Comparison of ENCODE assay signal across 14 mouse cellular contexts in genomic region chr1:120604431-120605142, GRCm38 (mm10). TPM values are rescaled to one million over a fixed set of nuclear protein-coding genes. Genes with fewer than 3 reads are reported as not detected.
DNase-seq lines count a peak whose midpoint lies in the region; ATAC-seq and TF ChIP-seq lines count a peak whose summit lies in the region.
"Had no signal": no experiment of that assay in that cellular context is flagged by ENCODE, and none has a peak within 500 bp of the region (broad histone marks: within the 10 kb centered on the region; RNA-seq: fewer than 3 reads in every experiment).

No protein-coding gene starts in this region.

- no peak overlapping the region for H3K9ac ChIP-seq in embryonic facial prominence, embryonic 12.5 days
- H3K9ac ChIP-seq in midbrain, postnatal 0 days (replicated peaks; ENCODE audit: low read length, poor library complexity, severe bottlenecking), result peak overlapping the region; percentile 71

- peak overlapping the region; percentile 44 for H3K4me3 ChIP-seq in embryonic facial prominence, embryonic 12.5 days
- peak overlapping the region; percentile 6; the same call in 1 of the 2 replicates for H3K4me3 ChIP-seq in limb, embryonic 10.5 days
- peak overlapping the region; percentile 51 for H3K4me3 ChIP-seq in midbrain, postnatal 0 days (ENCODE audit: low read depth, low read length)
- H3K4me3 ChIP-seq: layer of hippocampus, adult 2 months had no signal

- DNase-seq in NIH3T3 (ENCODE audit: low read depth), result peak; percentile 49
- DNase-seq in limb, embryonic 10.5 days (ENCODE audit: low spot score), result peak; percentile 66
- DNase-seq in midbrain, postnatal 0 days (ENCODE audit: low spot score), result no peak
- no peak for DNase-seq in adrenal gland, adult 18-20 months (ENCODE audit: low spot score in 2 of 2)
- DNase-seq in left cerebral cortex, postnatal 25 days (ENCODE audit: low spot score in 2 of 2), result no peak
- DNase-seq: adrenal gland, adult 2 months; heart, postnatal 10 days; kidney, adult 8-10 months; right cerebral cortex, adult 18-20 months had no signal

- H3K4me1 ChIP-seq in embryonic facial prominence, embryonic 12.5 days, result peaks cover 9% of the 10 kb centered on the region; the same call in 1 of the 2 replicates
- H3K4me1 ChIP-seq in limb, embryonic 10.5 days, result peaks cover 34% of the 10 kb centered on the region
- H3K4me1 ChIP-seq in midbrain, postnatal 0 days (ENCODE audit: insufficient read depth, low read length), result no peaks in the 10 kb centered on the region

- intact Hi-C loops in left cerebral cortex, postnatal 25 days (cut with DNase I), result loop anchor here (5.0 kb wide), 1 partner anchor 493 kb away; no protein-coding TSS in a partner anchor

- no peaks in the 10 kb centered on the region for H3K36me3 ChIP-seq in embryonic facial prominence, embryonic 12.5 days
- H3K36me3 ChIP-seq in limb, embryonic 10.5 days, result no peaks in the 10 kb centered on the region
- no peaks in the 10 kb centered on the region for H3K36me3 ChIP-seq in midbrain, postnatal 0 days (ENCODE audit: insufficient read depth, low read length)

- H3K27me3 ChIP-seq in embryonic facial prominence, embryonic 12.5 days, result peaks cover 79% of the 10 kb centered on the region
- H3K27me3 ChIP-seq in limb, embryonic 10.5 days (ENCODE audit: low read depth, poor library complexity, severe bottlenecking), result peaks cover 99% of the 10 kb centered on the region
- H3K27me3 ChIP-seq in midbrain, postnatal 0 days (ENCODE audit: insufficient read depth, low read length), result peaks cover 28% of the 10 kb centered on the region; the same call in 1 of the 2 replicates

- H3K27ac ChIP-seq in embryonic facial prominence, embryonic 12.5 days, result no peak overlapping the region
- H3K27ac ChIP-seq in limb, embryonic 10.5 days, result no peak overlapping the region
- H3K27ac ChIP-seq in midbrain, postnatal 0 days (ENCODE audit: low read depth, low read length), result peak overlapping the region; percentile 82
- H3K27ac ChIP-seq: layer of hippocampus, adult 2 months had no signal

- TF ChIP-seq CTCF in midbrain, postnatal 0 days (IDR thresholded peaks at IDR 0.05), result no peak

- H3K9me3 ChIP-seq in embryonic facial prominence, embryonic 12.5 days, result no peaks in the 10 kb centered on the region
- H3K9me3 ChIP-seq in limb, embryonic 10.5 days (replicated peaks), result no peaks in the 10 kb centered on the region
- no peaks in the 10 kb centered on the region for H3K9me3 ChIP-seq in midbrain, postnatal 0 days (ENCODE audit: low read length)

- WGBS in embryonic facial prominence, embryonic 12.5 days, result 2% methylated on average over 30 of the region's 30 CpGs
- under 1% methylated on average over 30 of the region's 30 CpGs for WGBS in limb, embryonic 10.5 days
- WGBS in midbrain, postnatal 0 days, result 6% methylated on average over 30 of the region's 30 CpGs

- peak overlapping the region; percentile 25 for H3K4me2 ChIP-seq in embryonic facial prominence, embryonic 12.5 days (replicated peaks)
- H3K4me2 ChIP-seq in midbrain, postnatal 0 days (ENCODE audit: low read depth, low read length, poor library complexity, severe bottlenecking), result peak overlapping the region; percentile 63

- ATAC-seq in embryonic facial prominence, embryonic 12.5 days (ENCODE audit: insufficient number of reproducible peaks, insufficient read depth, low FRiP score, low TSS enrichment), result no peak
- no peak for ATAC-seq in midbrain, postnatal 0 days (ENCODE audit: low FRiP score)
- ATAC-seq in CD4-positive, CD25-positive, alpha-beta regulatory T cell, adult 4 months, result no peak

RNA-seq across cellular contexts. Expression of gene En1, which starts 2.4 kb away (rescaled TPM):
- 1.5 TPM in 2 replicates for polyA plus RNA-seq in embryonic facial prominence, embryonic 12.5 days (2016; fragmentation: Nextera tagmentation; extraction: Ambion mirVana)
- polyA plus RNA-seq in limb, embryonic 10.5 days (2016; fragmentation: Nextera tagmentation; extraction: Ambion mirVana), result 0.91 and 1.0 TPM in 2 replicates
- total RNA-seq in midbrain, postnatal 0 days (2014; rRNA removed), result 32.8 and 40.8 TPM in 2 replicates
- 9.2 and 10.1 TPM in 2 replicates for polyA plus RNA-seq in midbrain, postnatal 0 days (2015; fragmentation: Nextera tagmentation; extraction: Ambion mirVana)
- total RNA-seq in adrenal gland, adult 18-20 months (2021), result not detected
- total RNA-seq in left cerebral cortex, postnatal 25 days (2021), result not detected
- not detected for polyA plus RNA-seq in CD4-positive, CD25-positive, alpha-beta regulatory T cell, adult 4 months (2017; shearing (Covaris generic))
- total RNA-seq: adrenal gland, adult 2 months; heart, postnatal 10 days; layer of hippocampus, adult 2 months; left cerebral cortex, postnatal 14 days had no signal
- polyA plus RNA-seq: stomach, embryonic 14.5 days had no signal

Comparison
In these comparisons a context has a peak if more than half of its experiments do, and no peak if none do; other contexts are left out.
1. DNase-seq: peak in NIH3T3 (single experiment) and limb, embryonic 10.5 days (single experiment); none in midbrain, postnatal 0 days (single experiment), adrenal gland, adult 18-20 months (0 of 2) and left cerebral cortex, postnatal 25 days (0 of 2).
2. Peak in every context shown above with its lines, with median percentiles within 50 percentile points of each other: H3K4me3 ChIP-seq.